Mouse (Mus musculus): Measurements from ENCODE around the gene Ints11. TPM values are rescaled to one million over a fixed set of nuclear protein-coding genes. Genes with fewer than 3 reads are reported as not detected.

Ints11 gene
- total RNA-seq, 1 experiment from 2014 or later, result 25.1 TPM

- peak; percentile 21; the same call in 1 of the 2 replicates for ATAC-seq (replicated peaks; ENCODE audit: low read depth, poor library complexity, severe bottlenecking)
These were observed 21.6 kb upstream of the Ints11 start for GRCm38 (mm10) chr4:155847591-155848352.

- ATAC-seq (replicated peaks; ENCODE audit: low read depth, poor library complexity, severe bottlenecking), result no peak
These were observed 20.8 kb upstream of the Ints11 start for GRCm38 (mm10) chr4:155848434-155849095.

GRCm38 (mm10) chr4:155849391-155849790, 20.0 kb upstream of the Ints11 start:
- no peak for ATAC-seq (replicated peaks; ENCODE audit: low read depth, poor library complexity, severe bottlenecking)

GRCm38 (mm10) chr4:155849792-155850451, 19.4 kb upstream of the Ints11 start:
- no peak for ATAC-seq (replicated peaks; ENCODE audit: low read depth, poor library complexity, severe bottlenecking)

GRCm38 (mm10) chr4:155851368-155851767, 18.0 kb upstream of the Ints11 start:
- no peak for ATAC-seq (replicated peaks; ENCODE audit: low read depth, poor library complexity, severe bottlenecking)

GRCm38 (mm10) chr4:155851951-155852411, 17.4 kb upstream of the Ints11 start:
- ATAC-seq (replicated peaks; ENCODE audit: low read depth, poor library complexity, severe bottlenecking), result no peak

GRCm38 (mm10) chr4:155853421-155853820, 15.9 kb upstream of the Ints11 start:
- no peak for ATAC-seq (replicated peaks; ENCODE audit: low read depth, poor library complexity, severe bottlenecking)

- ATAC-seq (replicated peaks; ENCODE audit: low read depth, poor library complexity, severe bottlenecking), result no peak
These were observed 14.4 kb upstream of the Ints11 start for GRCm38 (mm10) chr4:155854991-155855390.

GRCm38 (mm10) chr4:155856071-155856470, 13.3 kb upstream of the Ints11 start:
- peak; percentile 34; the same call in 1 of the 2 replicates for ATAC-seq (replicated peaks; ENCODE audit: low read depth, poor library complexity, severe bottlenecking)

GRCm38 (mm10) chr4:155856881-155857280, 12.5 kb upstream of the Ints11 start:
- no peak for ATAC-seq (replicated peaks; ENCODE audit: low read depth, poor library complexity, severe bottlenecking)

GRCm38 (mm10) chr4:155859318-155859717, 10.0 kb upstream of the Ints11 start:
- peak; percentile 77 for ATAC-seq (replicated peaks; ENCODE audit: low read depth, poor library complexity, severe bottlenecking)

GRCm38 (mm10) chr4:155861787-155862186, 7.6 kb upstream of the Ints11 start:
- ATAC-seq (replicated peaks; ENCODE audit: low read depth, poor library complexity, severe bottlenecking), result no peak

- ATAC-seq (replicated peaks; ENCODE audit: low read depth, poor library complexity, severe bottlenecking), result no peak
These were observed 6.3 kb upstream of the Ints11 start, which contains the start of gene Tas1r3 for GRCm38 (mm10) chr4:155863001-155863400. Tas1r3 (minus strand) TSS chr4:155863362.

GRCm38 (mm10) chr4:155868614-155869298, 590 bp upstream of the Ints11 start:
- ATAC-seq (replicated peaks; ENCODE audit: low read depth, poor library complexity, severe bottlenecking), result peak; percentile 28

- no peak for ATAC-seq (replicated peaks; ENCODE audit: low read depth, poor library complexity, severe bottlenecking)
These were observed 2.1 kb downstream of the Ints11 start for GRCm38 (mm10) chr4:155871404-155871803.

- ATAC-seq (replicated peaks; ENCODE audit: low read depth, poor library complexity, severe bottlenecking), result no peak
These were observed 14.2 kb downstream of the Ints11 start for GRCm38 (mm10) chr4:155883587-155883986.

GRCm38 (mm10) chr4:155886330-155886729, 17.0 kb downstream of the Ints11 start:
- ATAC-seq (replicated peaks; ENCODE audit: low read depth, poor library complexity, severe bottlenecking), result no peak

- ATAC-seq (replicated peaks; ENCODE audit: low read depth, poor library complexity, severe bottlenecking), result no peak
These were observed 18.3 kb downstream of the Ints11 start for GRCm38 (mm10) chr4:155887674-155888073.

GRCm38 (mm10) chr4:155888181-155888580, 18.8 kb downstream of the Ints11 start:
- ATAC-seq (replicated peaks; ENCODE audit: low read depth, poor library complexity, severe bottlenecking), result no peak

GRCm38 (mm10) chr4:155889316-155889715, 20.0 kb downstream of the Ints11 start:
- no peak for ATAC-seq (replicated peaks; ENCODE audit: low read depth, poor library complexity, severe bottlenecking)
